Mouse (Mus musculus): ENCODE data around the gene Hist2h2ac. TPM values are rescaled to one million over a fixed set of nuclear protein-coding genes. Genes with fewer than 3 reads are reported as not detected.

The Hist2h2ac gene
- not detected for polyA plus RNA-seq (2014; fragmentation: Illumina TruSeq; extraction: RNeasy Lipid Tissue Mini Kit (QIAGEN cat#74804); ENCODE audit: low read depth, low replicate concordance)

DNA sequence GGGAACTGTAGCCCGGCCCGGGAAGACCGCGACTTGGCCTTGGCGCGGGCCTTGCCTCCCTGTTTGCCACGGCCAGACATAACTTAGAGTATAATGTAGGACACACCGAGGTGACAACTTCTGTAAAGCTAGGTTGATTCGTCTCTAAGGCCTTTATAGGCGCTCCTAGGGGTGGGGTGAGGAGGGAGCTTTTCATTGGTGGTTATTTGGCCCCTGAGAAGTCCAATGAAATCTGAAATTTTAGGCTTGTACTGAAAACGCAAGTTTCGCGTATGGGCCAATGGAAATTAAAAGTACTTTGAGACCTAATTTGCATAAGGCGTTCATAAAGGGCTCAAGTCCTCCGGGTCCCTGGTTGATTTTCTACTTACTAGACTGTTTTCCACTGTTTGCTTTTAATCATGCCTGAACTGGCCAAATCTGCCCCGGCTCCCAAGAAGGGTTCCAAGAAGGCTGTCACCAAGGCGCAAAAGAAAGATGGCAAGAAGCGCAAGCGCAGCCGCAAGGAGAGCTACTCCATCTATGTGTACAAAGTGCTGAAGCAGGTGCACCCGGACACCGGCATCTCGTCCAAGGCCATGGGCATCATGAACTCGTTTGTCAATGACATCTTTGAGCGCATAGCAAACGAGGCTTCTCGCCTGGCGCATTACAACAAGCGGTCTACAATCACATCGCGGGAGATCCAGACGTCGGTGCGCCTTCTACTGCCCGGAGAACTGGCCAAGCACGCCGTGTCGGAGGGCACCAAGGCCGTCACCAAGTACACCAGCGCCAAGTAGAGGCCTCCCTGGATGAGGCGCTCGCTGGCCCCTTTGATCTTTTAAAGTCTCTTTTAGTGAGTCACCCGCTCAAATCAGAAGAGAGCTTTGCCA is at the start of gene Hist2h2ac, which contains the start of gene Hist2h2be:
Hist2h2ac (minus strand) TSS at position 116 of the 875 bp plus-strand sequence.
Hist2h2be (plus strand) TSS at position 355 of the 875 bp plus-strand sequence.

GRCm38 (mm10) chr3:96269511-96270474 is 49.1 kb upstream of the Hist2h2ac start, which contains the start of gene Hist2h2bb:
Gene Hist2h2bb (plus strand): TSS chr3:96269752.

GRCm38 (mm10) chr3:96268051-96268775 is 47.5 kb upstream of the Hist2h2ac start, which contains the start of gene Hist2h3b:
Gene Hist2h3b (plus strand): TSS chr3:96268654.

GRCm38 (mm10) chr3:96262979-96263550 is 42.4 kb upstream of the Hist2h2ac start, which contains the start of gene Hist2h4:
Gene Hist2h4 (minus strand): TSS chr3:96263311.

GRCm38 (mm10) chr3:96246427-96246856 is 25.8 kb upstream of the Hist2h2ac start, which contains the start of gene Hist2h3c1:
Gene Hist2h3c1 (plus strand): TSS chr3:96246685.

DNA sequence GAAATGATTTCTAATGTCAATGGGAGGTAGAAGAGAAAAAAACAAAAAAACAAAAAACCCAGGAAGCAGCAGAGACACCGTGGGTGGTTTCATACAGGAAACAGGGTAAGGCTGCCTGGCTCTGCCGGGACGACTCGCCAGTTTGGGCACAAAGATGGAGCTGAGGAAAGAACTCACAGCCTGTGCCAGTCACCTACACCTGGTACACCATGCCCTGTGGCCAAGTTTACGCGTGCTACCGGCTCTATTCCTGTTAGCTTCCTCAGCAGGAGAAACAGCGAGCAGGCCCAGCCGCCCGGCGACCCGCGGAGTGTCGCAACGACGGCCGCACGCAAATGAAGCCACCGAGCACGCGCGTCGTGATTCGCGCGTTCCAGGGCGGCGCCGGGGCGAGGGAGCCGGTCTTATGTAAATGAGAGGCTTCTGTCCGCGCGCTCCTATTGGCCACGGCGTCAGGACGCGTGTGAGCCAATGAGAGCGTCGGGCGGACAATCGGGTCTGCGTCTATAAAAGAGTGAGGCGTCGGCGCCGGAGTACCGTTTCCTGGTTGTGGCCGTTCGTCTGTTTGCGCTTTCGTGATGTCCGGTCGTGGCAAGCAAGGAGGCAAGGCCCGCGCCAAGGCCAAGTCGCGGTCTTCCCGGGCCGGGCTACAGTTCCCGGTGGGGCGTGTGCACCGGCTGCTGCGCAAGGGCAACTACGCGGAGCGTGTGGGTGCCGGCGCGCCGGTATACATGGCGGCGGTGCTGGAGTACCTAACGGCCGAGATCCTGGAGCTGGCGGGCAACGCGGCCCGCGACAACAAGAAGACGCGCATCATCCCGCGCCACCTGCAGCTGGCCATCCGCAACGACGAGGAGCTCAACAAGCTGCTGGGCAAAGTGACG is 24.6 kb upstream of the Hist2h2ac start, which contains the start of gene Hist2h2aa1:
Hist2h2aa1 (plus strand) TSS at position 495 of the 884 bp plus-strand sequence.

DNA sequence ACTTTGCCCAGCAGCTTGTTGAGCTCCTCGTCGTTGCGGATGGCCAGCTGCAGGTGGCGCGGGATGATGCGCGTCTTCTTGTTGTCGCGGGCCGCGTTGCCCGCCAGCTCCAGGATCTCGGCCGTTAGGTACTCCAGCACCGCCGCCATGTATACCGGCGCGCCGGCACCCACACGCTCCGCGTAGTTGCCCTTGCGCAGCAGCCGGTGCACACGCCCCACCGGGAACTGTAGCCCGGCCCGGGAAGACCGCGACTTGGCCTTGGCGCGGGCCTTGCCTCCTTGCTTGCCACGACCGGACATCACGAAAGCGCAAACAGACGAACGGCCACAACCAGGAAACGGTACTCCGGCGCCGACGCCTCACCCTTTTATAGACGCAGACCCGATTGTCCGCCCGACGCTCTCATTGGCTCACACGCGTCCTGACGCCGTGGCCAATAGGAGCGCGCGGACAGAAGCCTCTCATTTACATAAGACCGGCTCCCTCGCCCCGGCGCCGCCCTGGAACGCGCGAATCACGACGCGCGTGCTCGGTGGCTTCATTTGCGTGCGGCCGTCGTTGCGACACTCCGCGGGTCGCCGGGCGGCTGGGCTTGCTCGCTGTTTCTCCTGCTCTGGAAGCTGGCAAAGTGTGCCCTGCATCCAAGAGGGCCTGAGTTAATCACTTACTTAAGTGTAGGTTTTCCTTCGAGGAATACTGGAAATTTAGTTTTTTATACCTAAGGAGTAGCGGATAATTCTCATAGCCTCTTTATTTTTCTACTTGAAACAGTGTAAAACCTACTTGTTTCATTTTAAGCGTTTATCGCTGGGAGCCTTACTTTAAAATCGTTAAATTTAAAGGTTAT is 19.5 kb upstream of the Hist2h2ac start, which contains the start of gene Hist2h2aa2:
Hist2h2aa2 (minus strand) TSS at position 328 of the 850 bp plus-strand sequence.

DNA sequence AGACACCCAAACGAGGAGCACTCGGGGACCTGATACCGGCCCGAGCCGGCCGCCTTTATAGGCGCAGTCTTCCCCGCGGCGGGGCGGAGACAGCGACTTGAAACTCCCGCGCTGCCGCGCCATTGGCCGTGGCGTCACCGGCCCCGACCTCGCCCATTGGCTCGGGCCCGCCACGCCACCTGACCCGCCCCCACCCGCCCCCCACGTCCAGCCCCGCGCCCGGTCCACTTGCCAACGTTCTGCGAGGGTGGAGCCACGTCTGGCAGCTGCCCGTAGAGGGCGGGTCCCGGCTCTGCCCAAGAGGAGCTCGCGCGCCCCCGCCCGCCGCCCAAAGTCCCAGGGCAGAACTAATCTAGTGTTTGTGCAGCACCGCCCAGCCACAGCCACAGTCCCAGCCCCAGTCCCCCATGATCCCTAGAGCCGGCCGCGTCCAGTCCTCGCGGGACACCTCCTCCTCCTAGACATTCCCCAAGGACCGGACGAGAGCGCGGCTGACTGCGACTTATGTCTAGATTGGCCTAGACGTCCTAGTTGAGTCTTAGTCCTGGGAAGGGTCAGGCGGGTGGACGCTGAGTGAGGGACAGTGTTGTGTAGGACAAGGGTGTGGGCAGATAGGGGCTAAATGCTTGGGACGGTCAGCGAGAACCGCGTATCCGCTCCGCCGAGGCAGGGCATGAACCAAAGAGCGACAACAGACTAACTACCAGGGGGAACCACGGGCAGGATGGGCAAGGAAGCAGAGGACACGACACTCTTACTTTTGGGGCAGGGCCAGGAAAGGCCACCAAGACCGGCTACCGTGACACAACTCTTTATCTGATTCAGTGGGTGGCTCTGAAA is 18.5 kb upstream of the Hist2h2ac start, which contains the start of gene Hist2h3c2:
Hist2h3c2 (minus strand) TSS at position 174 of the 840 bp plus-strand sequence.

DNA sequence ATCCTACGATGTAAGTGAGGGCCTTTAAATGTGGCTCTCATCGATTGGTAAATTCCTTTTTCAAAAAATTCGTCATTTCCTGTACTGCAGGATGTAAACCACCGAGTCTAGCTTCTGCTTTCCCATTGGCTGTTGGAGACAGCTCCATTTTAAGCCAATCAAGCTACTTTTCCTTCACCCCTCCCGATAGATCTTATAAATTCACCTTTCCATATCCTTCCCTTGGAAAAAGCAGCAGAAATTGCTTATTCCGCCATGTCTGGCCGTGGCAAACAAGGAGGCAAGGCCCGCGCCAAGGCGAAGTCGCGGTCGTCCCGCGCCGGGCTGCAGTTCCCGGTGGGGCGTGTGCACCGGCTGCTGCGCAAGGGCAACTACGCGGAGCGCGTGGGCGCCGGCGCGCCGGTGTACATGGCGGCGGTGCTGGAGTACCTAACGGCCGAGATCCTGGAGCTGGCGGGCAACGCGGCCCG is 984 bp downstream of the Hist2h2ac start, which contains the start of the genes Bola1 and Hist2h2ab:
Bola1 (minus strand) TSS at position 49 of the 470 bp plus-strand sequence.
Hist2h2ab (plus strand) TSS at position 205 of the 470 bp plus-strand sequence.

GRCm38 (mm10) chr3:96180727-96181477 is 39.8 kb downstream of the Hist2h2ac start, which contains the start of gene Sv2a:
Gene Sv2a (plus strand): TSS chr3:96181151.

GRCm38 (mm10) chr3:96172197-96173178 is 48.2 kb downstream of the Hist2h2ac start, which contains the start of gene Sf3b4:
Gene Sf3b4 (plus strand): TSS chr3:96172332.

